Mouse (Mus musculus) liver, adult 2 months (tissue): ENCODE data around the gene 1700009N14Rik.

Source experiments
- CTCF ChIP-seq: fragments of 200-500 bp; IDR thresholded peaks from 2 replicates; pipeline ENCODE4 v1.5.1; 2011; ENCODE audit warnings: low read depth, low read length, control low read depth
- POLR2A ChIP-seq: fragments of 200-500 bp; IDR thresholded peaks from 2 replicates; pipeline ENCODE4 v1.6.1; 2011; ENCODE audit warnings: low read length, control low read depth; ENCODE audit not compliant: insufficient read depth; ENCODE audit errors: extremely low read depth

- no peak for TF ChIP-seq POLR2A
- TF ChIP-seq CTCF, result no peak
Observed at GRCm38 (mm10) chr4:39495875-39496274, 45.8 kb downstream of the 1700009N14Rik start.
